Mouse (Mus musculus) small intestine, adult 2 months (tissue): ENCODE data around the gene Pja2.

Source experiments
- CTCF ChIP-seq: fragments of 200-500 bp; IDR thresholded peaks from 2 replicates; pipeline ENCODE4 v1.5.1; 2012; ENCODE audit warnings: low read depth, mild to moderate bottlenecking, control low read depth, inconsistent platforms, low read length, moderate library complexity, mixed read lengths; ENCODE audit not compliant: insufficient replicate concordance, insufficient read length; ENCODE audit errors: extremely low read depth
- POLR2A ChIP-seq: fragments of 200-500 bp; IDR thresholded peaks from 2 replicates; pipeline ENCODE4 v1.6.1; 2012; ENCODE audit warnings: low read depth, mild to moderate bottlenecking, control low read depth, inconsistent platforms, low read length, moderate library complexity

- TF ChIP-seq POLR2A, result no peak
- no peak for TF ChIP-seq CTCF
Observed at GRCm38 (mm10) chr17:64337220-64337619, 5.5 kb upstream of the Pja2 start.
